Mouse (Mus musculus) Patski (cell line): ENCODE measurements at regions not wholly inside any gene's neighbourhood (a gene's known extent, or its start where the extent isn't known, plus 50 kb on each side); places are given as distances from the start of the nearest gene placed in this dataset.

Experiments
- ATAC-seq: fragments of 100-300 bp; one replicate; pipeline ENCODE4 v1.8.0; 2021
- CTCF ChIA-PET: fragments of 350-600 bp; sonication (Branson Sonifier 250); formaldehyde crosslinking; loops from one replicate; lab custom pipeline; 2022; ENCODE audit warnings: inconsistent platforms; lab: Charles Lee
- POLR2A ChIA-PET: fragments of 350-600 bp; sonication (Branson Sonifier 250); formaldehyde crosslinking; loops from one replicate; lab custom pipeline; 2022; ENCODE audit warnings: antibody characterized with exemption, inconsistent platforms; lab: Charles Lee
- DNase-seq: peaks from one replicate; pipeline ENCODE4 v3.0.0-alpha.2; 2011; ENCODE audit warnings: low read depth, low spot score
- H3K27me3 ChIP-seq: fragments of 371-371 bp; one replicate; pipeline ENCODE4 v1.5.1; 2021
- CTCF ChIP-seq: fragments of 100-300 bp; IDR thresholded peaks from one replicate; pipeline ENCODE4 v1.5.1; 2021
- in situ Hi-C: fragments of 300-500 bp; cut with MboI; formaldehyde crosslinking; loops from 3 replicates; pipeline ENCODE4 v1.11.1; 2018; ENCODE audit warnings: low pct_unique_long_range_greater_than_20kb, mixed read lengths

DNA sequence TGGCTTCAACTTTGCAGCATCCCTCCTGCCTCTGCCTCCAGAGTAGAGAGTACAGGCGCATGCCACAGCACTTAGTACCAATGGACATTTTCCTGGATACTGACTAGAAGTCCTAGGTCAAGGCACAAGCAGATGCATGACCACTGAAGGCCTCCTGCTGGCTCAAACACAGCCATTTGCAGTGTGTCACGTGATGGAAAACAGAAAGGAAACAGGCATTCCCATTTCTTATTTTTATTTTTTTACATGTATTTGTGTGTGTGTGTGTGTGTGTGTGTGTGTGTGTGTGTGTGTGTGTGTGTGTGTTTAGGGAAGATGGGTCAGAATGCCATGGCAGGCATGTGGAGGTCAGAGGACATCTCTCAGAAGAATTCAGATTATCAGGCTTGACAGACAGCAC lies 65.6 kb downstream of the Thap12 start:
- POLR2A ChIA-PET = no interaction called here
- no peak for ATAC-seq
- in situ Hi-C loops = no loop called here
- H3K27me3 ChIP-seq = peaks cover 8% of the 10 kb centered on the region
- no peak for TF ChIP-seq CTCF
- CTCF ChIA-PET = no interaction called here
- no peak for DNase-seq

- peaks cover 8% of the 10 kb centered on the region for H3K27me3 ChIP-seq
- no peak for ATAC-seq
- ChIA-PET CTCF (interaction anchor here (1.7 kb wide), 1 partner anchor 10 kb away, joined by 7 read pairs; no protein-coding TSS in a partner anchor), POLR2A (no interaction called here)
- no peak for DNase-seq
- no peak for TF ChIP-seq CTCF
- in situ Hi-C loops = no loop called here
Measured at GRCm38 (mm10) chr7:98769111-98769734, 65.7 kb upstream of the Wnt11 start.

- TF ChIP-seq CTCF = no peak
- in situ Hi-C loops = no loop called here
- CTCF ChIA-PET = interaction anchor here (1.7 kb wide), 1 partner anchor 9 kb away, joined by 7 read pairs; no protein-coding TSS in a partner anchor
- H3K27me3 ChIP-seq = peaks cover 8% of the 10 kb centered on the region
- ATAC-seq = no peak
- no peak for DNase-seq
- POLR2A ChIA-PET = no interaction called here
Measured at GRCm38 (mm10) chr7:98770257-98770890, 64.5 kb upstream of the Wnt11 start.

DNA sequence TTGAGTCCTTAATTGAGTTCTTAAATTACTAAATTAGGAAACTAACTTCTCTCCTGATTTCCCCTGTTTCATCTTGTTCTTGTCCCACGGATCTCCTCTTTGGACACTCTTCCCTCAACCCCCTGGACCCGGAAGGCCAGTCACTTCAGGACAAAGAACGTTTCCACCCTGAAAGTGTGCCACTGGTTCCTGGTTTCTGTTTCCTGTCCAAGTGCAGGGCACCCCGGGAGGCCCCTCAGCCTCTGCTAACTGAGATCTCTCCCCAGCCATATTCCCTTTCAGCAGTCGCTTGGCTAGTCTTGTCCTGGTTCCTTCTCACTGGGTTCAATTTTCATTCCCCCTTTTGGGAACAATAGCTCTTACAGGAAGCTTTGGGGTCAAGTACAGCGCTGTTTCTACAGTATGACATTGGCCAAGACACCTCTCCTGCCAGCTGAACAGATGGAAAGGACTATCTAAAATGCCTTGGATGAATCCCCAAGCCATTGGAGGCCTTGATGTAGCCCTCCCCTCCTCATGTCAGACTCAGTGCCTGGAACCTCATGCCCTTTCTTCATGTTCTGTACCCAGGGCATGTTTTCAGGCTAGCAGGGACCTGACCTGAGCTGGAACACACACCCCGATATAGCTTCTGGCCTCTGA lies 63.7 kb upstream of the Wnt11 start:
- POLR2A ChIA-PET = no interaction called here
- H3K27me3 ChIP-seq = peaks cover 4% of the 10 kb centered on the region
- TF ChIP-seq CTCF = no peak
- CTCF ChIA-PET = interaction anchor here (1.0 to 1.7 kb wide), 2 partner anchors 8 to 67 kb away, joined by 3 to 7 read pairs; no protein-coding TSS in a partner anchor
- ATAC-seq = no peak
- DNase-seq = no peak
- in situ Hi-C loops = no loop called here

DNA sequence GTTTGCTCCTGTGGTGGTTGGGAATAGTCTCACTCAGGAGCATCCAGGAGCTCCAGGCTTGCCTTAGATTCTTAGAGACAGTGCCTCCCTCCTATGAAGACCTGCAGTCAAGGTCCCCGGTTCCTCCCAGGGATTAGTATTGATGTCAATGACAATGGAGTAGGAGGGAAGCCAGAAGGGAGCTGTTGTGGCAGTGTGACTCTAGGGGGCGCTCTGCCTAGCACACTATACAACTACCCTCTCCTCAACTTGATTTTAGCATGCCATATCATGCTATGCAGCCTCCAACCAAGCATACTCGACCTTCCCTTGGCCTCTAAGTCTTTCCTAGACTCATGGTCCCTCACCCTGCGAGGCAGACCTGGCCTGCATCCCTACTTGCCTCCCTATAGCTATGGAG lies 60.3 kb upstream of the Wnt11 start:
- POLR2A ChIA-PET = no interaction called here

DNA sequence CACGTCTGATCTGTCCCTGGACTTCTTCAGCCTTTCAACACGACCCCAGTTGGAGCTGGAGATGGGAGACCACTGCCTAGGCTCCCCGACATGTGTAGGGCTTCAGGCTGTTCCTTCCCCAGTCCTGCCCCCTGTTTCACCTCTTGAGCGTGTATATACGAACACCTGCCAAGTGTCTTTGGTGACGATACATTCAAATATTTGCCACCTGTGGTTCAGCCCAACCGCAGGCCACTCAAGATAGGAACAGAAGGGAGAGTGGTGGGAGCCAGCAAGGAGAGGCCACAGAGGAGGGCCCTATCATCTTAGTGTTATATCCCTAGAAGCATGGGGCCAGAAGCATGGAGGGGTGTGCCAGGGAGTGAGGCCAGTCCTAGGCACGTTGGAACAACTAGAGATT lies 59.9 kb upstream of the Wnt11 start:
- in situ Hi-C loops = no loop called here
- ChIA-PET POLR2A (no interaction called here), CTCF (interaction anchor here (1.6 to 1.9 kb wide), 2 partner anchors 9 to 31 kb away, joined by 4 to 5 read pairs; no protein-coding TSS in a partner anchor)
- no peaks in the 10 kb centered on the region for H3K27me3 ChIP-seq
- TF ChIP-seq CTCF = no peak
- ATAC-seq = no peak
- DNase-seq = no peak

More for the DNA sequence above, 60.3 kb upstream of the Wnt11 start:
- CTCF ChIA-PET = interaction anchor here (1.9 kb wide), 1 partner anchor 10 kb away, joined by 5 read pairs; no protein-coding TSS in a partner anchor
- no peaks in the 10 kb centered on the region for H3K27me3 ChIP-seq
- in situ Hi-C loops = no loop called here
- ATAC-seq (no peak), DNase-seq (no peak)
- no peak for TF ChIP-seq CTCF

DNA sequence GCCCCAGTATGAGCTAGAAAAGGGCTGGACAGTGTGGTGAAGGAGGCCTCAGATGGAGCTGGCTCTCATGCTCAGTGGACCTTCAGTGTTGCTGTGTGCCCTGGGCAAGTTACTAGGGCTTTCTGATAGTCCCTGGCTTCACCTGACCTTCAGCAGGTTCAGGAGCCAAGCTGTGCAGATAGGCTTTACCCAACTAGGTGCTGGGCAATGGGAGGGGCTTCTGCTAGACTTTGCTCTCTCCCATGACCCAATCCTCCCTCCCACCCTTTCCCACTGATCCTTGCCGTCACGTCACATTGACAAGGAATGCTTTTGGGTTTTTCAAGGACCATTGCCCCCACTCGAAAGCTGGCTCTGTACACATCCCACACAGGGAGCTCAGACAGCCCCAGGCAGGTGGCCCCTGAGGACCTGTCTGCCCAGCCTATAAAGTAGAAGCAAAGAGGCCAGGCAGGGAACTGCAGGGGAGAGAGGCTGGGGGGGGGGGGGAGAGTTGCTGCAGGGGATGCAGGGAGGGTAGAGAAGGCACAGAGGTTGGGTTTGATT lies 57.5 kb upstream of the Wnt11 start:
- POLR2A ChIA-PET = no interaction called here
- CTCF ChIA-PET = interaction anchor here (1.2 kb wide), 1 partner anchor 61 kb away, joined by 7 read pairs; no protein-coding TSS in a partner anchor
- no peak for DNase-seq
- in situ Hi-C loops = no loop called here
- H3K27me3 ChIP-seq = peaks cover 5% of the 10 kb centered on the region
- TF ChIP-seq CTCF = no peak
- ATAC-seq = no peak

DNA sequence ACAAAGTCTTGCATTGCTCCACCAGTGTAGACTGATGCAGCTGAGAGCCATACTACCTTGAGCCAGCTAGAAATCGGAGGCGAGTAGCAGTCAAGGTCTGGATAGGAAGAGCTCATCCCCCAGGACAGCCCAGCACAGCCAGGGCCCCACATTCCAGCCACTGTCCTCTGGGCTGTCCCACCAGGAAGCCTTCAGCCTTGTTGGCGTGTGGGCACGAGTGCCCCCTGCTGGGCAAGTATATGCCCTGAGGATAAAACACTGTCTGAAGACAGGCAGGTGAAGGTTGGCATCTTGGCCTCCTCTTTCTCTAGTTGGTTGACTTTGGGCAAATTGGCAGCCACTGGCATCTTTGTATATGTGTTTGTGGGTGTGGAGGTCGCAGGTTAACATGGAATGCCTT lies 56.0 kb upstream of the Wnt11 start:
- peak; percentile 88 for TF ChIP-seq CTCF
- ATAC-seq = no peak
- no peak for DNase-seq
- H3K27me3 ChIP-seq = peaks cover 5% of the 10 kb centered on the region
- ChIA-PET POLR2A (interaction anchor here (0.9 kb wide), 1 partner anchor 40 kb away, joined by 9 read pairs; no protein-coding TSS in a partner anchor), CTCF (interaction anchor here (0.7 to 1.5 kb wide), 5 partner anchors 9 to 38 kb away, joined by 3 to 7 read pairs (median 5); no protein-coding TSS in a partner anchor)
- in situ Hi-C loops = no loop called here

- ChIA-PET CTCF (interaction anchor here (0.6 to 2.3 kb wide), 3 partner anchors 9 to 39 kb away, joined by 3 to 8 read pairs (median 5); no protein-coding TSS in a partner anchor), POLR2A (no interaction called here)
- H3K27me3 ChIP-seq = peaks cover 9% of the 10 kb centered on the region
- DNase-seq (no peak), ATAC-seq (no peak)
- in situ Hi-C loops = no loop called here
- TF ChIP-seq CTCF = no peak
Measured at GRCm38 (mm10) chr7:98783521-98783920, 51.4 kb upstream of the Wnt11 start.

DNA sequence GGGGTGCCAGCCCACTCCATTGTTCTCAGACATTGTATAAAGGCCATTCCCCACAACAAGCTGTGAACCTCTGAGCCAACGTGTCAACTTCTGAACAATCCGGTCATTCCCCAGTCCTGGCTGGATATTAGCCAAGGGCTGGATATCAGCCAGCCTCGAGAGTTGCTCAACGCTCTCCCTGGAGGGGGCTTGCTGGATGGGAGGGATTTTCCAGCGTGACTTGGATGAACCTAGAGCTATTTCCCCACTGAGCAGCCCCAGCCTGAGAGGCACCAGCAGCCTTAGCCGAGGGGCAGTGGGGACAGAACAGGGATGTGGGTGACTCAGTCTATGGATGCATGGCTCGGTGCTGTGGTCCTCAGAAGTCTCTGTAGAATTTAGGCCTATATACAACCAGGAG lies 51.0 kb upstream of the Wnt11 start:
- in situ Hi-C loops = no loop called here
- ATAC-seq (peak; percentile 24), DNase-seq (peak; percentile 73)
- ChIA-PET CTCF (interaction anchor here (0.6 to 2.3 kb wide), 3 partner anchors 10 to 39 kb away, joined by 3 to 8 read pairs (median 5); no protein-coding TSS in a partner anchor), POLR2A (interaction anchor here (0.6 kb wide), 1 partner anchor 72 kb away, joined by 5 read pairs; no protein-coding TSS in a partner anchor)
- peaks cover 9% of the 10 kb centered on the region for H3K27me3 ChIP-seq
- no peak for TF ChIP-seq CTCF
